Mouse (Mus musculus): ENCODE data around the gene Pole3.

- TF ChIP-seq CTCF (IDR thresholded peaks at IDR 0.05; ENCODE audit: borderline replicate concordance, extremely low read depth, insufficient read depth, insufficient read length) (no peak), POLR2A (IDR thresholded peaks at IDR 0.05; ENCODE audit: borderline replicate concordance, extremely low read depth, insufficient read depth, insufficient read length, poor library complexity, severe bottlenecking) (no peak)
These were observed 45.2 kb upstream of the Pole3 start for GRCm38 (mm10) chr4:62570029-62570428.

Data from brain, embryonic 14.5 days (tissue).